Mouse (Mus musculus) stomach, embryonic 15.5 days (tissue): ENCODE measurements around the gene Sfswap. TPM values are rescaled to one million over a fixed set of nuclear protein-coding genes. Genes with fewer than 3 reads are reported as not detected.
A peak's percentile ranks its signal among the peaks of the same experiment; 100 is the strongest.

Source experiments
- ATAC-seq: fragments of 200-750 bp; cut with Nextera tagmentation; 2 replicates; pipeline ENCODE4 v1.8.0; 2017; ENCODE audit warnings: low read depth, moderate number of reproducible peaks, moderate TSS enrichment; ENCODE audit not compliant: insufficient read depth, low FRiP score
- H3K27ac ChIP-seq: fragments of 300-500 bp; sonication (generic); 2 replicates; pipeline ENCODE4 v1.5.1; 2015; ENCODE audit warnings: mild to moderate bottlenecking, inconsistent platforms
- H3K27me3 ChIP-seq: fragments of 300-500 bp; sonication (generic); replicated peaks from 2 replicates; pipeline ENCODE4 v1.6.1; 2015; ENCODE audit warnings: inconsistent platforms
- H3K36me3 ChIP-seq: fragments of 300-500 bp; sonication (generic); 2 replicates; pipeline ENCODE4 v1.6.1; 2015; ENCODE audit warnings: inconsistent platforms
- H3K4me1 ChIP-seq: fragments of 300-500 bp; sonication (generic); 2 replicates; pipeline ENCODE4 v1.6.1; 2015; ENCODE audit warnings: inconsistent platforms
- H3K4me2 ChIP-seq: fragments of 300-500 bp; sonication (generic); 2 replicates; pipeline ENCODE4 v1.6.1; 2015; ENCODE audit warnings: mild to moderate bottlenecking, inconsistent platforms
- H3K4me3 ChIP-seq: fragments of 300-500 bp; sonication (generic); replicated peaks from 2 replicates; pipeline ENCODE4 v1.5.1; 2015; ENCODE audit warnings: inconsistent platforms
- H3K9ac ChIP-seq: fragments of 300-500 bp; sonication (generic); 2 replicates; pipeline ENCODE4 v1.6.1; 2015; ENCODE audit warnings: inconsistent platforms
- H3K9me3 ChIP-seq: fragments of 300-500 bp; sonication (generic); 2 replicates; pipeline ENCODE4 v1.6.1; 2016; ENCODE audit warnings: inconsistent platforms
- WGBS: fragments of 180-500 bp; shearing (Covaris S2); methylation state at CpG from one replicate; pipeline ENCODE4 v1.1.7; 2015; 5-methylcytosine and 5-hydroxymethylcytosine counted together
- polyA plus RNA-seq: library from polyadenylated mRNA; unstranded; fragments of >200 nt; fragmentation: Nextera tagmentation; extraction: Ambion mirVana; gene quantifications from 2 replicates; pipeline ENCODE4 v1.2.1, GENCODE M21; 2015

Sfswap gene
- polyA plus RNA-seq, 1 experiment from 2014 or later: 38.8 TPM

GRCm38 (mm10) chr5:129489879-129490278 is 11.1 kb upstream of the Sfswap start:
- H3K36me3 ChIP-seq: no peaks in the 10 kb centered on the region
- no peak overlapping the region for H3K27ac ChIP-seq
- ATAC-seq: no peak
- no peak overlapping the region for H3K4me2 ChIP-seq
- no peaks in the 10 kb centered on the region for H3K4me1 ChIP-seq
- H3K27me3 ChIP-seq: no peaks in the 10 kb centered on the region
- H3K9me3 ChIP-seq: no peaks in the 10 kb centered on the region
- H3K4me3 ChIP-seq: no peak overlapping the region
- 35% methylated on average over 10 of the region's 10 CpGs for WGBS
- H3K9ac ChIP-seq: no peak overlapping the region

- H3K4me2 ChIP-seq: peak overlapping the region; percentile 88
- H3K9ac ChIP-seq: peak overlapping the region; percentile 98
- no peaks in the 10 kb centered on the region for H3K27me3 ChIP-seq
- H3K36me3 ChIP-seq: peaks cover 19% of the 10 kb centered on the region; the same call in 1 of the 2 replicates
- H3K27ac ChIP-seq: peak overlapping the region; percentile 64; the same call in 1 of the 2 replicates
- no peaks in the 10 kb centered on the region for H3K9me3 ChIP-seq
- ATAC-seq: peak; percentile 57
- under 1% methylated on average over 44 of the region's 44 CpGs for WGBS
- H3K4me1 ChIP-seq: peaks cover 7% of the 10 kb centered on the region
- H3K4me3 ChIP-seq: peak overlapping the region; percentile 98
Measured at GRCm38 (mm10) chr5:129501671-129502070, 650 bp downstream of the Sfswap start.

- H3K27ac ChIP-seq: no peak overlapping the region
- H3K9me3 ChIP-seq: no peaks in the 10 kb centered on the region
- H3K4me3 ChIP-seq: no peak overlapping the region
- no peak overlapping the region for H3K4me2 ChIP-seq
- peaks cover 7% of the 10 kb centered on the region for H3K4me1 ChIP-seq
- H3K9ac ChIP-seq: no peak overlapping the region
- 93% methylated on average over 4 of the region's 4 CpGs for WGBS
- H3K27me3 ChIP-seq: no peaks in the 10 kb centered on the region
- no peak for ATAC-seq
- H3K36me3 ChIP-seq: peaks cover 57% of the 10 kb centered on the region
Measured at GRCm38 (mm10) chr5:129506886-129507285, 5.9 kb downstream of the Sfswap start.

GRCm38 (mm10) chr5:129518180-129518579 is 17.2 kb downstream of the Sfswap start:
- no peak for ATAC-seq
- Histone ChIP-seq H3K4me2 (no peak overlapping the region), H3K4me3 (no peak overlapping the region), H3K27me3 (no peaks in the 10 kb centered on the region), H3K36me3 (peaks cover 69% of the 10 kb centered on the region), H3K4me1 (no peaks in the 10 kb centered on the region), H3K9ac (no peak overlapping the region), H3K9me3 (no peaks in the 10 kb centered on the region), H3K27ac (no peak overlapping the region)
- WGBS: 86% methylated on average over 4 of the region's 4 CpGs

GRCm38 (mm10) chr5:129518786-129519185 is 17.8 kb downstream of the Sfswap start:
- WGBS: 91% methylated on average over 1 of the region's 1 CpGs
- no peak overlapping the region for H3K27ac ChIP-seq
- H3K36me3 ChIP-seq: peaks cover 66% of the 10 kb centered on the region
- no peak for ATAC-seq
- H3K4me1 ChIP-seq: no peaks in the 10 kb centered on the region
- no peaks in the 10 kb centered on the region for H3K27me3 ChIP-seq
- no peak overlapping the region for H3K4me2 ChIP-seq
- no peak overlapping the region for H3K4me3 ChIP-seq
- H3K9me3 ChIP-seq: no peaks in the 10 kb centered on the region
- no peak overlapping the region for H3K9ac ChIP-seq

- H3K36me3 ChIP-seq: peaks cover 59% of the 10 kb centered on the region
- WGBS: 92% methylated on average over 2 of the region's 2 CpGs
Measured at GRCm38 (mm10) chr5:129519591-129519990, 18.6 kb downstream of the Sfswap start.

GRCm38 (mm10) chr5:129521501-129521900 is 20.5 kb downstream of the Sfswap start:
- H3K36me3 ChIP-seq: peaks cover 46% of the 10 kb centered on the region

More at GRCm38 (mm10) chr5:129519591-129519990, 18.6 kb downstream of the Sfswap start:
- no peak overlapping the region for H3K27ac ChIP-seq
- no peaks in the 10 kb centered on the region for H3K27me3 ChIP-seq
- H3K4me3 ChIP-seq: no peak overlapping the region
- H3K4me1 ChIP-seq: no peaks in the 10 kb centered on the region
- no peak overlapping the region for H3K9ac ChIP-seq
- no peak for ATAC-seq
- no peak overlapping the region for H3K4me2 ChIP-seq
- H3K9me3 ChIP-seq: no peaks in the 10 kb centered on the region

GRCm38 (mm10) chr5:129521913-129522312 is 20.9 kb downstream of the Sfswap start:
- no peak overlapping the region for H3K4me3 ChIP-seq
- H3K4me1 ChIP-seq: no peaks in the 10 kb centered on the region
- no peak overlapping the region for H3K27ac ChIP-seq
- H3K27me3 ChIP-seq: no peaks in the 10 kb centered on the region
- peaks cover 46% of the 10 kb centered on the region for H3K36me3 ChIP-seq
- no peak overlapping the region for H3K9ac ChIP-seq
- H3K4me2 ChIP-seq: no peak overlapping the region
- no peaks in the 10 kb centered on the region for H3K9me3 ChIP-seq
- WGBS: 82% methylated on average over 3 of the region's 3 CpGs
- ATAC-seq: no peak

More at GRCm38 (mm10) chr5:129521501-129521900, 20.5 kb downstream of the Sfswap start:
- Histone ChIP-seq H3K27me3 (no peaks in the 10 kb centered on the region), H3K27ac (no peak overlapping the region), H3K9ac (no peak overlapping the region), H3K4me2 (no peak overlapping the region), H3K4me1 (no peaks in the 10 kb centered on the region), H3K9me3 (no peaks in the 10 kb centered on the region), H3K4me3 (no peak overlapping the region)
- no peak for ATAC-seq
- 91% methylated on average over 7 of the region's 7 CpGs for WGBS

- ATAC-seq: no peak
- Histone ChIP-seq H3K27ac (no peak overlapping the region), H3K9me3 (no peaks in the 10 kb centered on the region)
Measured at GRCm38 (mm10) chr5:129523166-129523565, 22.1 kb downstream of the Sfswap start.

GRCm38 (mm10) chr5:129524751-129525150 is 23.7 kb downstream of the Sfswap start:
- Histone ChIP-seq H3K36me3 (peaks cover 42% of the 10 kb centered on the region), H3K4me3 (no peak overlapping the region), H3K27me3 (no peaks in the 10 kb centered on the region), H3K9ac (no peak overlapping the region), H3K4me2 (no peak overlapping the region), H3K9me3 (no peaks in the 10 kb centered on the region), H3K27ac (no peak overlapping the region), H3K4me1 (no peaks in the 10 kb centered on the region)
- 90% methylated on average over 5 of the region's 5 CpGs for WGBS
- no peak for ATAC-seq

More at GRCm38 (mm10) chr5:129523166-129523565, 22.1 kb downstream of the Sfswap start:
- Histone ChIP-seq H3K4me3 (no peak overlapping the region), H3K4me1 (no peaks in the 10 kb centered on the region), H3K27me3 (no peaks in the 10 kb centered on the region), H3K4me2 (no peak overlapping the region), H3K9ac (no peak overlapping the region), H3K36me3 (peaks cover 48% of the 10 kb centered on the region)
- WGBS: 86% methylated on average over 3 of the region's 3 CpGs

- Histone ChIP-seq H3K9ac (no peak overlapping the region), H3K36me3 (peaks cover 38% of the 10 kb centered on the region), H3K27ac (no peak overlapping the region), H3K9me3 (no peaks in the 10 kb centered on the region), H3K4me2 (no peak overlapping the region), H3K4me3 (no peak overlapping the region), H3K27me3 (no peaks in the 10 kb centered on the region), H3K4me1 (no peaks in the 10 kb centered on the region)
- WGBS: 81% methylated on average over 5 of the region's 5 CpGs
- no peak for ATAC-seq
Measured at GRCm38 (mm10) chr5:129527162-129527561, 26.1 kb downstream of the Sfswap start.

- WGBS: 62% methylated on average over 1 of the region's 1 CpGs
- no peak overlapping the region for H3K4me3 ChIP-seq
- H3K27me3 ChIP-seq: no peaks in the 10 kb centered on the region
- peaks cover 29% of the 10 kb centered on the region for H3K36me3 ChIP-seq
- H3K9ac ChIP-seq: no peak overlapping the region
- H3K27ac ChIP-seq: no peak overlapping the region
- no peak overlapping the region for H3K4me2 ChIP-seq
- no peak for ATAC-seq
- no peaks in the 10 kb centered on the region for H3K4me1 ChIP-seq
- no peaks in the 10 kb centered on the region for H3K9me3 ChIP-seq
Measured at GRCm38 (mm10) chr5:129529571-129529970, 28.6 kb downstream of the Sfswap start.

GRCm38 (mm10) chr5:129533731-129534130 is 32.7 kb downstream of the Sfswap start:
- Histone ChIP-seq H3K9me3 (no peaks in the 10 kb centered on the region), H3K4me1 (no peaks in the 10 kb centered on the region), H3K4me2 (no peak overlapping the region), H3K4me3 (no peak overlapping the region), H3K36me3 (peaks cover 7% of the 10 kb centered on the region), H3K9ac (no peak overlapping the region), H3K27ac (no peak overlapping the region), H3K27me3 (no peaks in the 10 kb centered on the region)
- WGBS: 76% methylated on average over 3 of the region's 3 CpGs
- ATAC-seq: no peak
